Mouse (Mus musculus): ENCODE results near the gene Ddx39b.

Ddx39b gene

DNA sequence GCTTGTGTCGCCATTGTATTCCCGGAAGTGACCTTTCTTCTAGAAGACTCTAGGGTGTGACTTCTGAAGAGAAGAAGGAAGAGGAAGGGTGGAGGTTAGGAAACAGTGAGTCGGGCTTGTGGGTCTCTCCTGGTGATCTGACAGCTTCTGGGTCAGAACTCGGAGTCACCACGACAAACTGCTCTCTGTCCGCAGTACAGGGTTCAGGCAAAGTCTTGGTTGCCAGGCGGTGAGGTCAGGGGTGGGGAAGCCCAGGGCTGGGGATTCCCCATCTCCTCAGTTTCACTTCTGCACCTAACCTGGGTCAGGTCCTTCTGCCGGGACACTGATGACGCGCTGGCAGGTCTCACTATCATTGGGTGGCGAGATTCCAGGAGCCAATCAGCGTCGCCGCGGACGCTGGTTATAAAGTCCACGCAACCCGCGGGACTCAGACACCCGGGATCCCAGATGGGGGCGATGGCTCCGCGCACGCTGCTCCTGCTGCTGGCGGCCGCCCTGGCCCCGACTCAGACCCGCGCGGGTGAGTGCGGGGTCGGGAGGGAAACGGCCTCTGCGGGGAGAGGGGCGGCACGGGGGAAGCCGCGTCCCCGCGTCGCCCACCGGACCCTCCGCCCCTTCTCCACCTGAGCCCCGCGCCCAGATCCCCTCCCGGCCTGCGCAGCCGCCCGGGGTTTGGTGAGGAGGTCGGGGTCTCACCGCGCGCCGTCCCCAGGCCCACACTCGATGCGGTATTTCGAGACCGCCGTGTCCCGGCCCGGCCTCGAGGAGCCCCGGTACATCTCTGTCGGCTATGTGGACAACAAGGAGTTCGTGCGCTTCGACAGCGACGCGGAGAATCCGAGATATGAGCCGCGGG, 21.3 kb downstream of the Ddx39b start, which contains the start of gene H2-D1:
H2-D1 (plus strand) TSS at position 67 of the 859 bp plus-strand sequence.
- peak; percentile 99 for DNase-seq (ENCODE audit: low spot score)

DNA sequence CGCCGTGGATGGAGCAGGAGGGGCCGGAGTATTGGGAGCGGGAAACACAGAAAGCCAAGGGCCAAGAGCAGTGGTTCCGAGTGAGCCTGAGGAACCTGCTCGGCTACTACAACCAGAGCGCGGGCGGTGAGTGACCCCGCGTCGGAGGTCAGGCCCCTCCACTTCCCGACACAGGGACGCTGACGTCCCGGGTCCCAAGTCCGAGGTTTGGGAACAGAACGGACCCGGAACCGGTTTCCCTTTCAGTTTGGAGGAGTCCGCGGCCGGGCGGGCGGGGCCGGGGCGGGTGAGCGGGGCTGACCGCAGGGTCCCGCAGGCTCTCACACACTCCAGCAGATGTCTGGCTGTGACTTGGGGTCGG, 22.0 kb downstream of the Ddx39b start:
- no peak for DNase-seq (ENCODE audit: low spot score)

DNA sequence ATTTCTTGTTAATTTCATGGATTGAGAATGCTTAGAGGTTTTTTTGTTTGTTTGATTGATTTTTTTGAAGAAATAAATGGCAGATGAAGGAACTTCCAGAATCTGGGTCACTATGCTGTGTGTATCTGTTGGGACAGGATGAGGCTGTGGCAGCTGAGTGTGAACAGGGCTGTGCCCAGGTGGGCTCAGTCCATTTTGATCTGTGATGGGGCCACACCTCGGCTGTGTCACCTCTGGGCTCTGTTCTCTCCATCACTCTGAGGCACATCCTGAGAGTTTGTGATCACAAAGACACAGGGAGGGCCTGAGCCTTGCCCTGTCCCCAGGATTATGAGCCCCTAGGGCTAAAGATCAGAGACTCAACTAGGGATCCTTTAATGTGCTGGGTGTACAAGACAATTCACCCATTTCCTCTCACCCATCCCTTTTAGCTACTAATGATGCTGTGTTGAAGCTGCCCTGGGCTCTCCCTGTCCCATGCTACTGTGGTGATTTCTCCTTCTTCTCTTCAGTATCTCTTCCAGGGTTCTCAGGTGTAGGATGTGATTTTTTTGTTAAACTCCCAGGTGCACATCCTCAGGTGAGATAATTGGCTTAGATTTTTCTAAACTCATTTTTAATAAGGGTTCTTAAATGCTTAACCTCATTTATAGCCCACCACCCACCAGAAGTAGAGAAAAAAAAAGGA, 26.0 kb downstream of the Ddx39b start:
- no peak for DNase-seq (ENCODE audit: low spot score)

- DNase-seq (ENCODE audit: low spot score): peak; percentile 81
These were observed 28.3 kb downstream of the Ddx39b start for GRCm38 (mm10) chr17:35269653-35270347.

GRCm38 (mm10) chr17:35272249-35272648, 30.7 kb downstream of the Ddx39b start:
- DNase-seq (ENCODE audit: low spot score): no peak

DNA sequence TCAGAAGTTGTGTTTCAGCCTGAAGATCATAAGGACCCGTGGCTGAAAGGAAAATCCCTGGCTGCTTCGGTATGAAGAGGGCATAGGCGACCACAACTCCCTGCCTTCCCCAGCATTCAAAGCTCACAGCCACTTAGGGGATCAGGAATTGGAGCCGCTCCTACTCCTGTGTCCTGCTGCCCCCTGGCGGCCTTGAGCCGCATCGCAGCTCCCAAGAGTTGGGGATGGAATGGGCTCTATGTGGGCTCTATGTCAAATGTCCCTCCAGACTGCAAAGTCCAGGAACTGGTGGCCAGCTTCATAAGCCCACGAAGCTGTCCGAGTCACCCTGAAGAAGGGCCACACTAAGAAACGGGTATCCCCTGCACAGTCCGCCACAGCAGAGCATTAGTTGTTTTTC, 33.2 kb downstream of the Ddx39b start:
- peak; percentile 95 for DNase-seq (ENCODE audit: low spot score)

GRCm38 (mm10) chr17:35276304-35276864, 34.8 kb downstream of the Ddx39b start:
- no peak for DNase-seq (ENCODE audit: low spot score)

DNA sequence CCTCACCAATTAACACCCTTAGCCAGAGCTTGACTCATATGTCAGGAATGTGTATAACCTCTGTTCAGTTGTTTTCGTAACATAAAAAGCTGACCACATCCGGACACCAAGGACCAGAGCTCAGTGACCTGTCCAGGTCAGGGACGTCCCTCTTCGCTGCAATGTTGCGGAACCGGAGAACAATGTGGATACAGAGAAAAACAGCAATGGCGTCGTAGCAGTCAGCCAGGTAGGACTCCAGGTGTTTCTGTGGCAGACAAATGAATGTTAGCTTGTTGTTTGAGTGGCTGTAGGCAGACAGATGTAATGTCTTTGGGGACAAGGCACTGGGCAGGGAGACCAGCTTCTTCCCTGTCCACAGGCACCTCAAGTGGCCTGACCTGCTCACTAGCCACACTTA, 36.5 kb downstream of the Ddx39b start:
- no peak for DNase-seq (ENCODE audit: low spot score)

- no peak for DNase-seq (ENCODE audit: low spot score)
These were observed 37.6 kb downstream of the Ddx39b start for GRCm38 (mm10) chr17:35278957-35279688.

- DNase-seq (ENCODE audit: low spot score): no peak
These were observed 38.7 kb downstream of the Ddx39b start for GRCm38 (mm10) chr17:35280276-35280675.

DNA sequence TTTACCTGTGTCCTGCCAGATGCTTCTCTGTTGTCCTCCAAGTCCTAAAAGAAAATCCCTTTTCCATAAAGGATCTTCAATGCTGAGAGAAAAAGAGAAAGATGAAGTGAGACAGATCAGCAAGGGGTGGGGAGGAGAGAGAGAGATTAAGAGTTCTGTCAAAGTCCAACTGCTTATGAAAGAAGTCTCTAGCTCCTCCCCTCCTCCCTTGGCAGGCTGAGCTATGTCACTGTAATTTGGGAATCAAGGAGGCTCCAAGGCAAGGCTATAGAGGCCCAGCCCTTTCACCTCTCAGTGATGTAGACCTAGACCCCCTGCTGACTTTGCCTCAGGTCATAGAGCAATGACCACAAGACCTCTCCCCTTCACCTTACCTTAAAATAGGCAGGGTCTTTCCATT, 43.9 kb downstream of the Ddx39b start:
- DNase-seq (ENCODE audit: low spot score): no peak

DNA sequence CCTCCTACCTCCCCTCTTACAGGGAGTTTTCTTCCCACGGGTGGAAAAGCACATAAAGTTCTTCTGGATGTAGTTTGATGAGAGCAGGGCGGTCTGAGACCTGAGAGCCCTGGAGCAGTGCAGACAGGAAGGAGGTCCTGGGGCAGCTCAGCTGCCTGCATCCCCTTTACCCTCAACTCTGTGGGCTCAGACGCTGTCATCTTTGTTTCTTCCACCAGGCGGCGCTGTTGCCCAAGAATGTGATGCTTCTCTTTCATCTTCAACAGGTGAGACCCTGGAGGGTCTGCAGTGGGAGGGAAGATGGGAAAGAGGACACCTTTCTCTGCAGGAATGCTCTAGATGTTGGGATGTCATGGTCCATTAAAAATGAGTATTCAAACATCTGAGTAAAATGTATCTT, 54.2 kb downstream of the Ddx39b start:
- DNase-seq (ENCODE audit: low spot score): peak; percentile 84

DNA sequence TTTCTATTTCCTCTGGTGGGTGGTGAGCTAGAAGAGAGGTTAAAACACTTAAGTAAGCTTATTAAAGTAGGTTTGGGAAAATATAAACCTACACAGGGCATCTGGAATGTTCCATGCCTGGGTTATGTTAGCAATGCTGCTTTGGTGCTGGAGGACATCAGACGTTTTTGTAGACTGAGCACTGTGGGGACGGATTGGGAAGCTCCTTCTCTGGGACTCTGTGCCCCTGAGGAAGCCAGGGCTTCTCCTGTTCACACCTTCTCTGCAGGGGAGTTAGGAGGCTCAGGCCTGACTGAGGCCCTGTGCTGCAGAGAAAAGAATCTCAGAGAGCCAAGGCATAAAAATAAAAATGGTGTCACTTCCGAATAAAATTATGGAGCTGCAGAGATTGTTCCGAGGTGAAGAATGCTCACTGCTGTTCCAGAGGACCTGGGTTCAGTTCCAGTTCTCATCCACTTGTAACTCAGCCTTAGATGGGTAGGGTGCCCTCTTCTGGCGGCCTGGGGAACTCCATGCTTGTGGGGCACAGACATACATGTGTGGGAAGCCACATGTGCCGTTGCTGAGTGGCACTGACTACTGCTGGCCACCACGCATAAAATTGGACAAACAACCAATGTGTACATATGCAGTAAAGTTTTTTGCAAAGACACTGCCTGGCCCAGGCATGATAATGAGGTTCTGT, 58.9 kb downstream of the Ddx39b start:
- peak; percentile 59 for DNase-seq (ENCODE audit: low spot score)

GRCm38 (mm10) chr17:35301645-35302258, 60.2 kb downstream of the Ddx39b start:
- peak; percentile 99 for DNase-seq (ENCODE audit: low spot score)

DNA sequence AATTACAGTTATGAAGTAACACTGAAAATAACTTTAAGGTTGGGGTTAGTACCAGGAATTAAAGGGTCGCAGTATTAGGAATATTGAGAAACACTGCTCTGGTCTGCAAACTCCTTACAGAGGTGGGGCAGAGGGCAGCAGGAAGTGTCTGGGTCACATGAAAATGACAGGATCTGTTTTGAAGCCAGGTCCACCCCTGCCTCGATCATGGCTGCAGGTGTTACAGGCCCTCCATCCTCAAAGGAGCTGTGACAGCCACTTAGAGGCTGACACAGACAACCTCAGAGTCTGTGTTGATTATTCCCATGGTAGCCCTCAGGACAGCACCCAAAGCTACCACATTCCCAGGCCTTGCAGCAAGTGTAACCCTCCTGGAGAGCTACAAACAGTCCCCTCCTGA, 61.7 kb downstream of the Ddx39b start:
- DNase-seq (ENCODE audit: low spot score): no peak
